9 mouse cellular contexts compared by ENCODE assay signal in the genomic region with DNA sequence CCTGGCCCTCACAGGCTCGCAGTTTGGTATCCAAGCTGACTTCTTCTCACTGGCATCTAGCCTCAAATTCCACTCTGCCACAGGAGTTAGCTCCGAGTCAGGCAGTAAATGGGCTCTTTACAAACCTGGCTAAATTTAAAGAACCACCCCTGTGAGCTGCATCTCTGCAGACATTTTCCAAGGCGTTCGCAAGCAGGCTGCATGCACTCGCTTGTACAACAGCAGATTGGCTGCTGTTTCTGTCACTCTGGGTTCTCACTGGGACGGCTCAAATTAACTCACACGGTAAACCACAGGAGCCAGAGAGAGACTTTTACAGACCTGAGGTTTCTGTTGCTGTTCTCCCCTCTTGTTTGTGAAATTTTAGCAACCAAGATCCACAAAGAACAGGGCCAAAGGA.
DNase-seq lines count a peak whose midpoint lies in the region; ATAC-seq and TF ChIP-seq lines count a peak whose summit lies in the region.
"Had no signal": no experiment of that assay in that cellular context is flagged by ENCODE, and none has a peak within 500 bp of the region (broad histone marks: within the 10 kb centered on the region; RNA-seq: fewer than 3 reads in every experiment).

No protein-coding gene starts in this region.

- peak; percentile 33 to 52 for DNase-seq in cerebellum, postnatal 25 days
- DNase-seq in cerebellum, adult 9-10 months: no peak
- no peak for DNase-seq in midbrain, embryonic 10.5 days (ENCODE audit: low spot score)
- no peak for DNase-seq in midbrain, postnatal 0 days (ENCODE audit: low spot score)
- DNase-seq in layer of hippocampus, adult 2 months (ENCODE audit: low spot score in 2 of 2): peak; percentile 46 to 60
- DNase-seq in thymus, adult 2 months: peak; percentile 70
- no peak for DNase-seq in liver, embryonic 11.5 days (ENCODE audit: low spot score)
- no peak for DNase-seq in lung, postnatal 25 days (ENCODE audit: low spot score)

- H3K36me3 ChIP-seq in midbrain, embryonic 10.5 days: no peaks in the 10 kb centered on the region
- H3K36me3 ChIP-seq in midbrain, postnatal 0 days (ENCODE audit: insufficient read depth, low read length): no peaks in the 10 kb centered on the region
- no peaks in the 10 kb centered on the region for H3K36me3 ChIP-seq in thymus, adult 2 months (ENCODE audit: control insufficient read depth, insufficient read depth, low read length)
- H3K36me3 ChIP-seq in liver, embryonic 11.5 days (ENCODE audit: control insufficient read depth, insufficient read depth, low read length): no peaks in the 10 kb centered on the region
- H3K36me3 ChIP-seq: neural tube, embryonic 12.5 days had no signal

- no peaks in the 10 kb centered on the region for H3K9me3 ChIP-seq in midbrain, embryonic 10.5 days (replicated peaks)
- no peaks in the 10 kb centered on the region for H3K9me3 ChIP-seq in midbrain, postnatal 0 days (ENCODE audit: low read length)
- no peaks in the 10 kb centered on the region for H3K9me3 ChIP-seq in liver, embryonic 11.5 days (ENCODE audit: control insufficient read depth, low read length)
- H3K9me3 ChIP-seq: neural tube, embryonic 12.5 days had no signal

- no peak overlapping the region for H3K4me2 ChIP-seq in midbrain, postnatal 0 days (ENCODE audit: low read depth, low read length, poor library complexity, severe bottlenecking)
- H3K4me2 ChIP-seq in liver, embryonic 11.5 days: no peak overlapping the region
- H3K4me2 ChIP-seq: neural tube, embryonic 12.5 days had no signal

- ATAC-seq in midbrain, postnatal 0 days (ENCODE audit: low FRiP score): no peak
- no peak for ATAC-seq in liver, embryonic 11.5 days (replicated peaks; ENCODE audit: low FRiP score)

- WGBS in midbrain, embryonic 10.5 days: 69% methylated on average over 7 of the region's 7 CpGs
- WGBS in midbrain, postnatal 0 days: 43% methylated on average over 7 of the region's 7 CpGs
- WGBS in thymus, adult 2 months: 30% methylated on average over 7 of the region's 7 CpGs
- 59% methylated on average over 7 of the region's 7 CpGs for WGBS in liver, embryonic 11.5 days

- H3K27ac ChIP-seq in midbrain, embryonic 10.5 days (replicated peaks): 0 out of 2 replicates have a peak overlapping the region, but pooled peaks have one; percentile 24
- no peak overlapping the region for H3K27ac ChIP-seq in midbrain, postnatal 0 days (ENCODE audit: low read depth, low read length)
- H3K27ac ChIP-seq in layer of hippocampus, adult 2 months: peak overlapping the region; percentile 74; the same call in 1 of the 2 replicates
- H3K27ac ChIP-seq in thymus, adult 2 months (ENCODE audit: control insufficient read depth, insufficient read depth, low read length): peak overlapping the region; percentile 84
- H3K27ac ChIP-seq in liver, embryonic 11.5 days (ENCODE audit: low read depth, low read length): no peak overlapping the region
- H3K27ac ChIP-seq: neural tube, embryonic 12.5 days had no signal

- peaks cover 24% of the 10 kb centered on the region for H3K4me1 ChIP-seq in midbrain, embryonic 10.5 days
- no peaks in the 10 kb centered on the region for H3K4me1 ChIP-seq in midbrain, postnatal 0 days (ENCODE audit: insufficient read depth, low read length)
- peaks cover 29% of the 10 kb centered on the region for H3K4me1 ChIP-seq in thymus, adult 2 months (replicated peaks; ENCODE audit: control insufficient read depth, insufficient read depth, low read length)
- no peaks in the 10 kb centered on the region for H3K4me1 ChIP-seq in liver, embryonic 11.5 days (replicated peaks; ENCODE audit: control insufficient read depth, insufficient read depth, low read length)

- TF ChIP-seq CTCF in midbrain, postnatal 0 days (IDR thresholded peaks at IDR 0.05): no peak
- TF ChIP-seq CTCF in layer of hippocampus, adult 2 months (conservative IDR thresholded peaks at IDR 0.05): no peak
- no peak for TF ChIP-seq CTCF in thymus, adult 2 months (IDR thresholded peaks at IDR 0.05; ENCODE audit: borderline replicate concordance, control insufficient read depth, extremely low read depth, insufficient read depth, low read length, poor library complexity)

- no peak overlapping the region for H3K9ac ChIP-seq in midbrain, postnatal 0 days (replicated peaks; ENCODE audit: low read length, poor library complexity, severe bottlenecking)
- no peak overlapping the region for H3K9ac ChIP-seq in liver, embryonic 11.5 days (ENCODE audit: low read depth, low read length)
- H3K9ac ChIP-seq: neural tube, embryonic 12.5 days had no signal

- no peak for TF ChIP-seq POLR2A in thymus, adult 2 months (IDR thresholded peaks at IDR 0.05; ENCODE audit: control insufficient read depth, extremely low read depth, insufficient read depth, low read length, poor library complexity)

- peaks cover 32% of the 10 kb centered on the region for H3K27me3 ChIP-seq in midbrain, embryonic 10.5 days (ENCODE audit: low read depth, poor library complexity, severe bottlenecking)
- H3K27me3 ChIP-seq in midbrain, postnatal 0 days (ENCODE audit: insufficient read depth, low read length): no peaks in the 10 kb centered on the region
- H3K27me3 ChIP-seq in thymus, adult 2 months (ENCODE audit: control insufficient read depth, insufficient read depth, low read length): no peaks in the 10 kb centered on the region
- H3K27me3 ChIP-seq in liver, embryonic 11.5 days (replicated peaks; ENCODE audit: control insufficient read depth, insufficient read depth, low read length): peaks cover 8% of the 10 kb centered on the region
- H3K27me3 ChIP-seq: neural tube, embryonic 12.5 days had no signal

- no peak overlapping the region for H3K4me3 ChIP-seq in midbrain, embryonic 10.5 days
- no peak overlapping the region for H3K4me3 ChIP-seq in midbrain, postnatal 0 days (ENCODE audit: low read depth, low read length)
- H3K4me3 ChIP-seq in layer of hippocampus, adult 2 months: no peak overlapping the region
- no peak overlapping the region for H3K4me3 ChIP-seq in thymus, adult 2 months (ENCODE audit: control insufficient read depth, insufficient read depth, low read length)
- no peak overlapping the region for H3K4me3 ChIP-seq in liver, embryonic 11.5 days (ENCODE audit: low read depth, low read length)
- H3K4me3 ChIP-seq: neural tube, embryonic 12.5 days had no signal

Comparison
In these comparisons a context has a peak if more than half of its experiments do, and no peak if none do; other contexts are left out.
1. DNase-seq: peak in cerebellum, postnatal 25 days (2 of 2), layer of hippocampus, adult 2 months (2 of 2) and thymus, adult 2 months (single experiment); none in cerebellum, adult 9-10 months (single experiment), midbrain, embryonic 10.5 days (single experiment), midbrain, postnatal 0 days (single experiment), liver, embryonic 11.5 days (single experiment) and lung, postnatal 25 days (single experiment).
2. H3K27ac ChIP-seq: peak in midbrain, embryonic 10.5 days (single experiment), layer of hippocampus, adult 2 months (single experiment) and thymus, adult 2 months (single experiment); none in midbrain, postnatal 0 days (single experiment) and liver, embryonic 11.5 days (single experiment).